Mouse (Mus musculus) G1E (cell line): Measurements from ENCODE around the gene Scml4.

Experiments used
- CTCF ChIP-seq: IDR thresholded peaks from 2 replicates; pipeline ENCODE4 v1.5.1; 2012; ENCODE audit warnings: low read depth, low read length, inconsistent platforms, mixed read lengths
- TAL1 ChIP-seq: conservative IDR thresholded peaks from 2 replicates; pipeline ENCODE4 v1.6.1; 2012; ENCODE audit warnings: low read depth, low read length, inconsistent platforms, mixed read lengths

DNA sequence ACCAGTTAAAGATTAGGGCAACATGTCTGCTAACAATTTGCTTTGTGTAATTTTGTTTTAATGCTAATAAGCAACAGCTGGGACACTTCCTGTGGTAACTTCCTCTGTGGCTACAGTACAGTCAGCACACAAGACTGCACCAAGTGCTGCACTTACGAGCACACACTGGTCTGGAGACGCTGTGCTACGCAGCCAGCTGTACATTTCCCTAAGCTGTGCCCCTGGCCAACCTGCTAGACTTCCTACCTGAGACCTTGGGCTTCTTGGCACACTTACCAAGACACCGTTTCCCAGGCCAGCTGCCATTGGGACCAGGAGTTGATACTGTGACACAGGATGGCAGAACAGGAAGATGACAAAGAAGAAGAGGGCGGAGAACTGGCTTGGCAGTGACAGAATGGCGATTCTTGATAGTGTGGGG is 102.0 kb downstream of the Scml4 start:
- TF ChIP-seq CTCF (no peak), TAL1 (no peak)
